Comparison of ENCODE assay signal across 8 mouse cellular contexts in genomic region chr2:168161978-168162377, GRCm38 (mm10). TPM values are rescaled to one million over a fixed set of nuclear protein-coding genes. Genes with fewer than 3 reads are reported as not detected.
DNase-seq lines count a peak whose midpoint lies in the region; ATAC-seq lines count a peak whose summit lies in the region.

No protein-coding gene starts in this region.

- H3K9ac ChIP-seq in kidney, embryonic 15.5 days: peak overlapping the region; percentile 39; the same call in 1 of the 2 replicates
- H3K9ac ChIP-seq in limb, embryonic 11.5 days (ENCODE audit: low read length): peak overlapping the region; percentile 41
- H3K9ac ChIP-seq in neural tube, embryonic 12.5 days: peak overlapping the region; percentile 33

- DNase-seq in kidney, adult 8-10 months: no peak
- DNase-seq in forebrain, embryonic 10.5 days (ENCODE audit: extremely low spot score, low spot score): no peak
- DNase-seq in limb, embryonic 11.5 days (ENCODE audit: low spot score): no peak
- DNase-seq in cerebellum, adult 9-10 months: no peak
- no peak for DNase-seq in thymus, postnatal 36 days

- ATAC-seq in kidney, embryonic 15.5 days (replicated peaks; ENCODE audit: low FRiP score): no peak
- no peak for ATAC-seq in limb, embryonic 11.5 days (ENCODE audit: insufficient number of reproducible peaks, low FRiP score, low TSS enrichment, low read depth)
- no peak for ATAC-seq in neural tube, embryonic 12.5 days (ENCODE audit: low FRiP score, low read depth)
- ATAC-seq in monocyte, adult 5-6 weeks (replicated peaks; ENCODE audit: insufficient number of reproducible peaks, low FRiP score, low TSS enrichment, poor library complexity, severe bottlenecking): no peak

- H3K9me3 ChIP-seq in kidney, embryonic 15.5 days (replicated peaks): no peaks in the 10 kb centered on the region
- H3K9me3 ChIP-seq in forebrain, embryonic 10.5 days: no peaks in the 10 kb centered on the region
- no peaks in the 10 kb centered on the region for H3K9me3 ChIP-seq in limb, embryonic 11.5 days (ENCODE audit: control insufficient read depth, low read length)
- H3K9me3 ChIP-seq in neural tube, embryonic 12.5 days: no peaks in the 10 kb centered on the region

- H3K27ac ChIP-seq in kidney, embryonic 15.5 days: peak overlapping the region; percentile 56; the same call in 1 of the 2 replicates
- peak overlapping the region; percentile 80 for H3K27ac ChIP-seq in forebrain, embryonic 10.5 days
- H3K27ac ChIP-seq in limb, embryonic 11.5 days (replicated peaks; ENCODE audit: low read depth, low read length): peak overlapping the region; percentile 25; the same call in 1 of the 2 replicates
- H3K27ac ChIP-seq in neural tube, embryonic 12.5 days: no peak overlapping the region

- WGBS in kidney, embryonic 15.5 days: 7% methylated on average over 14 of the region's 14 CpGs
- WGBS in forebrain, embryonic 10.5 days: 9% methylated on average over 14 of the region's 14 CpGs
- WGBS in limb, embryonic 11.5 days: 8% methylated on average over 14 of the region's 14 CpGs
- 18% methylated on average over 14 of the region's 14 CpGs for WGBS in neural tube, embryonic 12.5 days

- H3K27me3 ChIP-seq in kidney, embryonic 15.5 days: no peaks in the 10 kb centered on the region
- peaks cover 60% of the 10 kb centered on the region for H3K27me3 ChIP-seq in forebrain, embryonic 10.5 days (ENCODE audit: poor library complexity, severe bottlenecking)
- H3K27me3 ChIP-seq in limb, embryonic 11.5 days (ENCODE audit: control insufficient read depth, insufficient read depth, low read length): no peaks in the 10 kb centered on the region
- H3K27me3 ChIP-seq in neural tube, embryonic 12.5 days (replicated peaks): peaks cover 6% of the 10 kb centered on the region; the same call in 1 of the 2 replicates

- peak overlapping the region; percentile 34 for H3K4me3 ChIP-seq in kidney, embryonic 15.5 days (replicated peaks)
- H3K4me3 ChIP-seq in forebrain, embryonic 10.5 days: peak overlapping the region; percentile 44
- peak overlapping the region; percentile 20; the same call in 1 of the 2 replicates for H3K4me3 ChIP-seq in limb, embryonic 11.5 days (ENCODE audit: low read depth, low read length)
- H3K4me3 ChIP-seq in neural tube, embryonic 12.5 days: no peak overlapping the region

- H3K36me3 ChIP-seq in kidney, embryonic 15.5 days: no peaks in the 10 kb centered on the region
- H3K36me3 ChIP-seq in forebrain, embryonic 10.5 days (replicated peaks): no peaks in the 10 kb centered on the region
- no peaks in the 10 kb centered on the region for H3K36me3 ChIP-seq in limb, embryonic 11.5 days (ENCODE audit: control insufficient read depth, insufficient read depth, low read length)
- H3K36me3 ChIP-seq in neural tube, embryonic 12.5 days: no peaks in the 10 kb centered on the region

- peaks cover 58% of the 10 kb centered on the region for H3K4me1 ChIP-seq in kidney, embryonic 15.5 days
- H3K4me1 ChIP-seq in forebrain, embryonic 10.5 days: peaks cover 41% of the 10 kb centered on the region
- H3K4me1 ChIP-seq in limb, embryonic 11.5 days (ENCODE audit: control insufficient read depth, insufficient read depth, low read length): peaks cover 33% of the 10 kb centered on the region
- peaks cover 11% of the 10 kb centered on the region for H3K4me1 ChIP-seq in neural tube, embryonic 12.5 days

- H3K4me2 ChIP-seq in kidney, embryonic 15.5 days: peak overlapping the region; percentile 67
- peak overlapping the region; percentile 52 for H3K4me2 ChIP-seq in limb, embryonic 11.5 days (ENCODE audit: low read depth, severe bottlenecking)
- H3K4me2 ChIP-seq in neural tube, embryonic 12.5 days (replicated peaks): peak overlapping the region; percentile 50

RNA-seq across cellular contexts. Expression of gene Adnp, which starts 44.9 kb away (rescaled TPM):
- polyA plus RNA-seq in kidney, embryonic 15.5 days (2015; fragmentation: Nextera tagmentation; extraction: Ambion mirVana): 1.5 and 4.1 TPM in 2 replicates
- polyA plus RNA-seq in forebrain, embryonic 10.5 days (2016; fragmentation: Nextera tagmentation; extraction: Ambion mirVana): 2.4 and 3.7 TPM in 2 replicates
- 12.2 and 19.8 TPM in 2 replicates for polyA plus RNA-seq in limb, embryonic 11.5 days (2014; fragmentation: Nextera tagmentation; extraction: Ambion mirVana)
- polyA plus RNA-seq in neural tube, embryonic 12.5 days (2016; fragmentation: Nextera tagmentation; extraction: Ambion mirVana): 24.4 and 32.1 TPM in 2 replicates
- total RNA-seq in monocyte, adult 5-6 weeks (2017): 1.2 to 9.1 TPM in 2 of 3 replicates, not detected in the other
